ENCODE assay signal across 23 mouse cellular contexts in the genomic region with DNA sequence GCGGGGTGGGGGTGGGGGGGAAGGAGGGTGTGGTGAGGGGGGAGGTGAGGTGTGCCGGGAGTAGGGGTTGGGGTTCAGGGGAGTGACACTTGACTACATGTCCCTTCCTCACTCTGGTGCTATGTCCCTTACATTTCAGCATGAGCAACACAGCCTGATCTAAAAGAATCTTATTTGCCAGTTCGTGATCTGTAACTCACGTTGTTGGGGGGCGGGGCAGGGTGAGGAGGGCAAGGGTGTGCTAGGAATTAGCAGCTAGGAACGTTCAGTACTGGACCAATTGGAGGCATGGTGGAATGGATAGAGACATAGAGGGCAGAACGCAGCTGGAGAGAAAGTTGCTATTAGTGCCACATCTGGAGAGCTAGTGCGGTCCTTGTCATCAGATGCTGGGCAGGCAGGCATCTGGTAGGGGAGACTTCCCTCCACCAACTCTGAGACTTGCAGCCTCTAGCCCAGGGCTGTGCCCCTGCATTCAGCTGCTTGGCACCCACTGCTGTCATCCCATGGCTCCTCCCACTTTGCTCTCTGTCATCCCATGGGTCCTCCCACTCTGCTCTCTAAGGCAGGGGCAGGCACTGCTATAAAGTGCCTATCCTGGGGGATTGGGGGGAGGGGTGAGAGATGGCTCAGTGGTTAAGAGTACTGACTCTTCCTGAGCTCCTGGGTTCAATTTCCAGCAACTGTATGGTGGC. TPM values are rescaled to one million over a fixed set of nuclear protein-coding genes. Genes with fewer than 3 reads are reported as not detected.
A peak's percentile ranks its signal among the peaks of the same experiment; 100 is the strongest.
DNase-seq lines count a peak whose midpoint lies in the region; ATAC-seq and TF ChIP-seq lines count a peak whose summit lies in the region.
"Had no signal": no experiment of that assay in that cellular context is flagged by ENCODE, and none has a peak within 500 bp of the region (broad histone marks: within the 10 kb centered on the region; RNA-seq: fewer than 3 reads in every experiment).

No protein-coding gene starts in this region.

- H3K9me3 ChIP-seq in kidney, embryonic 14.5 days (ENCODE audit: control insufficient read depth, low read length) = no peaks in the 10 kb centered on the region
- H3K9me3 ChIP-seq in midbrain, embryonic 16.5 days (replicated peaks; ENCODE audit: control insufficient read depth, low read length, poor library complexity, severe bottlenecking) = no peaks in the 10 kb centered on the region
- H3K9me3 ChIP-seq in midbrain, postnatal 0 days (ENCODE audit: low read length) = no peaks in the 10 kb centered on the region
- no peaks in the 10 kb centered on the region for H3K9me3 ChIP-seq in hindbrain, embryonic 13.5 days
- H3K9me3 ChIP-seq in stomach, postnatal 0 days (ENCODE audit: control insufficient read depth, low read length) = no peaks in the 10 kb centered on the region
- H3K9me3 ChIP-seq: heart, embryonic 15.5 days; hindbrain, embryonic 15.5 days; liver, embryonic 13.5 days; midbrain, embryonic 13.5 days; neural tube, embryonic 12.5 days; stomach, embryonic 15.5 days had no signal

- H3K27me3 ChIP-seq in kidney, embryonic 14.5 days (ENCODE audit: control insufficient read depth, insufficient read depth, low read length) = no peaks in the 10 kb centered on the region
- H3K27me3 ChIP-seq in midbrain, embryonic 16.5 days (ENCODE audit: control insufficient read depth, insufficient read depth, low read depth, low read length) = no peaks in the 10 kb centered on the region
- no peaks in the 10 kb centered on the region for H3K27me3 ChIP-seq in midbrain, postnatal 0 days (ENCODE audit: insufficient read depth, low read length)
- no peaks in the 10 kb centered on the region for H3K27me3 ChIP-seq in hindbrain, embryonic 13.5 days
- H3K27me3 ChIP-seq in stomach, postnatal 0 days (ENCODE audit: control insufficient read depth, insufficient read depth, low read length) = no peaks in the 10 kb centered on the region
- H3K27me3 ChIP-seq: hindbrain, embryonic 15.5 days; liver, embryonic 13.5 days; midbrain, embryonic 13.5 days; neural tube, embryonic 12.5 days; stomach, embryonic 15.5 days had no signal

- H3K9ac ChIP-seq in kidney, embryonic 14.5 days (ENCODE audit: low read depth, low read length) = no peak overlapping the region
- H3K9ac ChIP-seq in midbrain, embryonic 16.5 days (ENCODE audit: low read depth, low read length) = no peak overlapping the region
- no peak overlapping the region for H3K9ac ChIP-seq in midbrain, postnatal 0 days (replicated peaks; ENCODE audit: low read length, poor library complexity, severe bottlenecking)
- H3K9ac ChIP-seq in hindbrain, embryonic 13.5 days = no peak overlapping the region
- no peak overlapping the region for H3K9ac ChIP-seq in stomach, postnatal 0 days (ENCODE audit: low read length)
- H3K9ac ChIP-seq: heart, embryonic 15.5 days; hindbrain, embryonic 15.5 days; liver, embryonic 13.5 days; midbrain, embryonic 13.5 days; neural tube, embryonic 12.5 days; stomach, embryonic 15.5 days had no signal

- TF ChIP-seq EP300 in stomach, postnatal 0 days (optimal IDR thresholded peaks at IDR 0.05) = no peak

- peaks cover 11% of the 10 kb centered on the region; the same call in 1 of the 2 replicates for H3K4me1 ChIP-seq in kidney, embryonic 14.5 days (ENCODE audit: control insufficient read depth, insufficient read depth, low read length)
- no peaks in the 10 kb centered on the region; the same call in 1 of the 2 replicates for H3K4me1 ChIP-seq in midbrain, embryonic 16.5 days (ENCODE audit: control insufficient read depth, insufficient read depth, low read length)
- H3K4me1 ChIP-seq in midbrain, postnatal 0 days (ENCODE audit: insufficient read depth, low read length) = 0 out of 2 replicates have a peak, but pooled peaks cover 3% of the 10 kb centered on the region
- peaks cover 19% of the 10 kb centered on the region for H3K4me1 ChIP-seq in hindbrain, embryonic 13.5 days (replicated peaks)
- no peaks in the 10 kb centered on the region for H3K4me1 ChIP-seq in stomach, postnatal 0 days (replicated peaks; ENCODE audit: control insufficient read depth, insufficient read depth)
- H3K4me1 ChIP-seq: heart, embryonic 15.5 days; liver, embryonic 13.5 days; stomach, embryonic 15.5 days had no signal

- no peak overlapping the region for H3K27ac ChIP-seq in kidney, embryonic 14.5 days (ENCODE audit: low read depth, low read length)
- no peak overlapping the region for H3K27ac ChIP-seq in midbrain, embryonic 16.5 days (ENCODE audit: low read length)
- H3K27ac ChIP-seq in midbrain, postnatal 0 days (ENCODE audit: low read depth, low read length) = no peak overlapping the region
- no peak overlapping the region for H3K27ac ChIP-seq in hindbrain, embryonic 13.5 days
- H3K27ac ChIP-seq in stomach, postnatal 0 days (replicated peaks) = no peak overlapping the region
- H3K27ac ChIP-seq: heart, embryonic 15.5 days; hindbrain, embryonic 15.5 days; liver, embryonic 13.5 days; midbrain, embryonic 13.5 days; neural tube, embryonic 12.5 days; stomach, embryonic 15.5 days had no signal

- H3K36me3 ChIP-seq in kidney, embryonic 14.5 days (ENCODE audit: control insufficient read depth, insufficient read depth, low read length) = no peaks in the 10 kb centered on the region
- no peaks in the 10 kb centered on the region for H3K36me3 ChIP-seq in midbrain, embryonic 16.5 days (ENCODE audit: control insufficient read depth, insufficient read depth, low read length)
- H3K36me3 ChIP-seq in midbrain, postnatal 0 days (ENCODE audit: insufficient read depth, low read length) = no peaks in the 10 kb centered on the region
- no peaks in the 10 kb centered on the region for H3K36me3 ChIP-seq in hindbrain, embryonic 13.5 days
- H3K36me3 ChIP-seq in stomach, postnatal 0 days (ENCODE audit: control insufficient read depth, insufficient read depth, low read length) = no peaks in the 10 kb centered on the region
- H3K36me3 ChIP-seq: heart, embryonic 15.5 days; hindbrain, embryonic 15.5 days; liver, embryonic 13.5 days; midbrain, embryonic 13.5 days; neural tube, embryonic 12.5 days; stomach, embryonic 15.5 days had no signal

- H3K4me2 ChIP-seq in kidney, embryonic 14.5 days (replicated peaks; ENCODE audit: low read depth, low read length) = no peak overlapping the region
- H3K4me2 ChIP-seq in midbrain, embryonic 16.5 days (ENCODE audit: low read length) = no peak overlapping the region
- no peak overlapping the region for H3K4me2 ChIP-seq in midbrain, postnatal 0 days (ENCODE audit: low read depth, low read length, poor library complexity, severe bottlenecking)
- no peak overlapping the region for H3K4me2 ChIP-seq in hindbrain, embryonic 13.5 days
- H3K4me2 ChIP-seq in stomach, postnatal 0 days (replicated peaks; ENCODE audit: low read depth) = no peak overlapping the region
- H3K4me2 ChIP-seq: heart, embryonic 15.5 days; hindbrain, embryonic 15.5 days; liver, embryonic 13.5 days; midbrain, embryonic 13.5 days; neural tube, embryonic 12.5 days; stomach, embryonic 15.5 days had no signal

- no peak for DNase-seq in kidney, postnatal 10 days
- no peak for DNase-seq in midbrain, postnatal 0 days (ENCODE audit: low spot score)
- DNase-seq in stomach, postnatal 0 days (ENCODE audit: low spot score) = peak; percentile 22
- DNase-seq: adrenal gland, postnatal 10 days; cerebellum, adult 8-10 months; heart, adult 11 months; kidney, adult 9 months; liver, embryonic 13.5 days; right cerebral cortex, adult 18-20 months; spleen, adult 18-20 months had no signal

- H3K4me3 ChIP-seq in kidney, embryonic 14.5 days (ENCODE audit: low read length) = no peak overlapping the region
- no peak overlapping the region for H3K4me3 ChIP-seq in midbrain, embryonic 16.5 days (ENCODE audit: low read depth, low read length)
- no peak overlapping the region for H3K4me3 ChIP-seq in midbrain, postnatal 0 days (ENCODE audit: low read depth, low read length)
- no peak overlapping the region for H3K4me3 ChIP-seq in hindbrain, embryonic 13.5 days
- H3K4me3 ChIP-seq in stomach, postnatal 0 days (ENCODE audit: low read depth, low read length) = no peak overlapping the region
- H3K4me3 ChIP-seq: erythroblast, embryonic 14.5 days; heart, embryonic 15.5 days; hindbrain, embryonic 15.5 days; liver, embryonic 13.5 days; midbrain, embryonic 13.5 days; neural tube, embryonic 12.5 days; stomach, embryonic 15.5 days had no signal

- peak; percentile 24; the same call in 1 of the 2 replicates for ATAC-seq in kidney, embryonic 14.5 days (ENCODE audit: low FRiP score, low TSS enrichment)
- 0 out of 2 replicates have a peak, but pooled peaks have one; percentile 23 for ATAC-seq in midbrain, embryonic 16.5 days
- ATAC-seq in midbrain, postnatal 0 days (ENCODE audit: low FRiP score) = no peak
- ATAC-seq in hindbrain, embryonic 13.5 days (ENCODE audit: low FRiP score) = peak; percentile 50; the same call in 1 of the 2 replicates
- no peak for ATAC-seq in stomach, postnatal 0 days (ENCODE audit: low FRiP score, low TSS enrichment)
- ATAC-seq in granulocyte monocyte progenitor cell, adult 5-6 weeks (replicated peaks; ENCODE audit: poor library complexity, severe bottlenecking) = no peak
- ATAC-seq: CD4-positive, CD25-positive, alpha-beta regulatory T cell, adult 4 months; midbrain, embryonic 13.5 days had no signal

- no peak for TF ChIP-seq CTCF in midbrain, postnatal 0 days (IDR thresholded peaks at IDR 0.05)
- no peak for TF ChIP-seq CTCF in stomach, postnatal 0 days (IDR thresholded peaks at IDR 0.05; ENCODE audit: low read depth)

- WGBS in kidney, embryonic 14.5 days = 63% methylated on average over 8 of the region's 8 CpGs
- 64% methylated on average over 8 of the region's 8 CpGs for WGBS in midbrain, embryonic 16.5 days
- WGBS in midbrain, postnatal 0 days = 59% methylated on average over 8 of the region's 8 CpGs
- 62% methylated on average over 8 of the region's 8 CpGs for WGBS in hindbrain, embryonic 13.5 days
- 42% methylated on average over 8 of the region's 8 CpGs for WGBS in stomach, postnatal 0 days

RNA-seq across cellular contexts. Expression of a gene that starts 5.8 kb away (rescaled TPM):
- 2.1 and 4.8 TPM in 2 replicates for polyA plus RNA-seq in kidney, embryonic 14.5 days (2014; fragmentation: Nextera tagmentation; extraction: Ambion mirVana)
- not detected in 2 replicates for polyA plus RNA-seq in midbrain, embryonic 16.5 days (2015; fragmentation: Nextera tagmentation; extraction: Ambion mirVana)
- 0.09 TPM in 1 of 2 replicates, not detected in the other for total RNA-seq in midbrain, postnatal 0 days (2014; rRNA removed)
- not detected in 2 replicates for polyA plus RNA-seq in midbrain, postnatal 0 days (2015; fragmentation: Nextera tagmentation; extraction: Ambion mirVana)
- polyA plus RNA-seq in hindbrain, embryonic 13.5 days (2015; fragmentation: Nextera tagmentation; extraction: Ambion mirVana) = not detected in 2 replicates
- polyA plus RNA-seq in stomach, postnatal 0 days (2015; fragmentation: Nextera tagmentation; extraction: Ambion mirVana) = 0.35 and 0.38 TPM in 2 replicates
- not detected in 2 replicates for total RNA-seq in granulocyte monocyte progenitor cell, adult 5-6 weeks (2014; fragmentation: Nextera tagmentation)
- not detected in 2 replicates for total RNA-seq in granulocyte monocyte progenitor cell, adult 5-6 weeks (2017)
- total RNA-seq: adrenal gland, postnatal 10 days; layer of hippocampus, adult 8-10 months had no signal
- polyA plus RNA-seq: CD4-positive, CD25-positive, alpha-beta regulatory T cell, adult 4 months; cortical plate, adult 2 months; erythroblast, embryonic 14.5 days; heart, embryonic 15.5 days; liver, embryonic 13.5 days; midbrain, embryonic 13.5 days; neural tube, embryonic 12.5 days; stomach, embryonic 15.5 days had no signal

RNA-seq across cellular contexts. Expression of a gene that starts 33.8 kb away (rescaled TPM):
- polyA plus RNA-seq in kidney, embryonic 14.5 days (2014; fragmentation: Nextera tagmentation; extraction: Ambion mirVana) = 5.4 and 9.0 TPM in 2 replicates
- 2.1 and 2.3 TPM in 2 replicates for polyA plus RNA-seq in midbrain, embryonic 16.5 days (2015; fragmentation: Nextera tagmentation; extraction: Ambion mirVana)
- total RNA-seq in midbrain, postnatal 0 days (2014; rRNA removed) = 5.3 and 10.1 TPM in 2 replicates
- polyA plus RNA-seq in midbrain, postnatal 0 days (2015; fragmentation: Nextera tagmentation; extraction: Ambion mirVana) = 3.1 and 3.3 TPM in 2 replicates
- 1.3 and 1.6 TPM in 2 replicates for polyA plus RNA-seq in hindbrain, embryonic 13.5 days (2015; fragmentation: Nextera tagmentation; extraction: Ambion mirVana)
- 4.0 and 6.8 TPM in 2 replicates for polyA plus RNA-seq in stomach, postnatal 0 days (2015; fragmentation: Nextera tagmentation; extraction: Ambion mirVana)
- total RNA-seq in granulocyte monocyte progenitor cell, adult 5-6 weeks (2014; fragmentation: Nextera tagmentation) = not detected in 2 replicates
- total RNA-seq in granulocyte monocyte progenitor cell, adult 5-6 weeks (2017) = 0.17 and 0.46 TPM in 2 replicates
- polyA plus RNA-seq: CD4-positive, CD25-positive, alpha-beta regulatory T cell, adult 4 months had no signal

Comparison
In these comparisons a context has a peak if more than half of its experiments do, and no peak if none do; other contexts are left out.
1. ATAC-seq: peak in kidney, embryonic 14.5 days (single experiment), midbrain, embryonic 16.5 days (single experiment) and hindbrain, embryonic 13.5 days (single experiment); none in midbrain, postnatal 0 days (single experiment), stomach, postnatal 0 days (single experiment) and granulocyte monocyte progenitor cell, adult 5-6 weeks (single experiment).